Mouse (Mus musculus): ENCODE results near the gene Mfsd2a.
"Not testable (repeated sequence)": the region's sequence is repeated elsewhere in the genome, so short reads cannot be mapped to it uniquely, and the experiment has no call there.

Gene Mfsd2a

DNA sequence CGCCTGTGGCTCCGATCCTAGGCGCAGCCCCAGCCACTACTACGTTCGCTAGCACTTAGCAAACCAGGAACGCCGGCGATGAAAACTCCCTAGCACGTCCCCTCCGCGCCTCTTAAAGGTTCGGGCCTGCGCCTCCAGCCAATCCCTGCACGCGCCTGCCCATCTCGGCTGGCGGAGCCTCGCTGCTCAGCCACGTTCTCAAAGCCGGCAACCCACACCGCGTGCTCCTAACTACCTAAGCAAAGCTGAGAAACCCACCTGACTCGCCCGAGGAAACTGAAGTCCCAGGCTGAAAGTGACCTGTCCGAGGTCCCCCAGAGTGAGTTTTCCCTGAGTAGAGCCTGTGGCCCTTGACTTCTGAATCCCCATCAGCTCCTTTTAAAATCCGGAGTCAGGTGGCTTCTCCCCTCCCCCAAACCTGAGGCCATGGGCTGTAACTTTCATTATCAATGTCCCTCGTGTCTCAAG, at the start of gene Mfsd2a:
Mfsd2a (minus strand) TSS at position 89 of the 468 bp plus-strand sequence.
- no peak for DNase-seq

DNA sequence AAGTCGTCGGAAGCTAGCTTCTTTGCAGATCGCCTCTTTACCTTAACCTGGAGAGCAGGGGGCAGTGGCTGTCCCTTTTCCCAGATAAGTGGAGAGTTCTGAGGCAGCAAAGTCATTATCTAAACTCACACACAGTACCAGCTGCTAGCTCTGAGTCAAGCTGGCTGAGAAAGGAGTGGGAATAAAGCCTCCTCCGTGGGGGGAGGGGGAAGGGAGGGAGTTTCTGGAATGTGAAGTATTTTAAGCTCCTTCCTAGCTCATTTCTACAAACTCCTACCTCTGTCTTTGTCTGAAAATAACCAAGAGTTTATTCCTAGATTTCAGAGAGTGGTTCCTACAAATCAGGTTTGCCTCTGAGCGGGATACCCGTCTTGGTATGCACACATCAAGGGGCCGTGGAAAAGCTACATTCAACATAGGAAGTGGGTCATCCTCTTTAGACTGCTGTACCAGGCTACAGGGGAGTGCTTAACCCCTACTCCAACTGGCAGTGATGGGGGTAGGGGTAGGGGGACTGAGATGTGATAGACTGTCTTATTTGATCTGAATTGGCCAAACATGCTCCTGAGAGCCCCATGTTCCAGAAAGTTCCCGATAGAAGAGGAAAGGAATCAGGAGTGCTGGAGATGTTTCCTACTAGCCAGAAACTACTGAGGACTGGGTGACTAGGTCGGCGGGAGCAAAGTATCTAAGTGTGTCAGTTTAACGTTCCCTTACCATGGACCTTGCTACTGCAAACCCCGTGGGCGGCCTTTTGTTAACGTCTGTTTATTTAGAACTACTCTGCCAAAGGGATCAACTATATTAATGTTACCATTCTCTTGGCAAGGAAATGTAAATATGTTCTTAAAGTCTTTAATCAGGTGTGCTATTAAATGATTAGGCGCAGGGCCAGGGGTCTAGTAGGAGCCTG, 44.3 kb upstream of the Mfsd2a start:
- DNase-seq = no peak

DNA sequence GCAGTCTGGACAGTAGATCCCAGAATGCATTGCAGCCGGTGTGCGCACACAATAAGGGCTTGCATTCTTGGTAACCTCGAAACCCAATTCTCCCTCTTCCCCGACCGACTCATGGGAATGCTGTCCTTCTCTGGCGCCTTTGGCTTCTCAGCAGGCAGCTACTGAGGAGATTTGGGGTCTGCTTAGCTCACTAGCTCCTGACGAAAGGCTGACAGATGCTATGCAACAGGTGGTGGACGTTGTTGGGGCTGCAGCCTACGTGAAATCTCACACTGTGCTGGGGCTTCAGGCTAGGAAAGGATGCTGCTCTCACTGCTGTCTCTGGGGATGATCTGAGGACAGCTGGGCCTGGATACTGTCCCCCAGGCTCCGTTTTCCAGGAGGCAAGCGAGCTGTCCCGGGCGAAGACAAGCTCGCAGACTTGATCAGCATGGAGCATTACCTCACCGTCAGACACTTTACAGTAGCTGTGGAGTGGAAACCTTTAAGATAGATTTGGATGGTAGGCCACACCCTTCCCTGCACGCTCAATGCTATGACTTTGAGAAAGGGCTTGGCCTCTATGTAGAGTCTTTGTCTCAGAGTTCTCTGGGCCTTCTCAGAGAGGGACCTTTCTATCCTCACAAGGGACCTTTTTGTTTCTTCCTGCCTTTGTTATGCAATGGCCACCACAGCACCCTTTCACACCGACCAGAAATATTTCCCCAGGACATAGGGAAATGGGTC, 39.8 kb upstream of the Mfsd2a start:
- no peak for DNase-seq

DNA sequence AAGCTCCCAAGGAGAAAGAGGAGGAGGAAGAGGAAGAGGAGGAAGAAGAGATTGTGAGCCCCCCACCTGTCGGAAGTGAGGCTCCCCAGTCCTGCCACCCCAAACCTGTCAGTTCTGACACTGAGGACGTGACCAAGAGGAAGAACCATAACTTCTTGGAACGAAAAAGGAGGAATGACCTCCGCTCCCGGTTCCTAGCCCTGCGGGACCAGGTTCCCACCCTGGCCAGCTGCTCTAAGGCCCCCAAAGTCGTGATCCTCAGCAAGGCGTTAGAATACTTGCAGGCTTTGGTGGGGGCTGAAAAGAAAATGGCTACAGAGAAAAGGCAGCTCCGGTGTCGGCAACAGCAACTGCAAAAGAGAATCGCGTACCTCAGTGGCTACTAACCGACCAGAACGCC, 39.1 kb upstream of the Mfsd2a start:
- no peak for DNase-seq

DNA sequence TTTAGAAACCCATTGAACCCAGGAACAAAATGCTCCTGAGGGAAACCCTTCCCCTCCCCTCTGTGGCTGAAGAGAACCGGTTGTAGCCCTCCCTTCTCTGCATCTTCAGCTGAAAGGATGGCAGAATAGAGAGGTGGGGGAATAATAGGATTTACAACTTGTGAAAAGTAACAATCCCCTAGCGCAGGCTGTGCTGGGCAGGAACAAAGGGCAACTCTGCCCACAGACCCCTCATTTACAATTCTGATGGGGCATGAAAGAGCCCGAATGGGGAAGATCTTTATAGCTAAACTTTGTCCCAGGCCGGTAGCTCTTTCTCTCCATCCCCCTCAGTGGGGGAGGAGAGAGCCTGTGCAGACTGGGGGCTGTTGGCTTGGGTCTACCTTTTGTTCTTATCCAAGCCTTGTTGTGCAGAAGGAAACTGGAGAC, 38.3 kb upstream of the Mfsd2a start:
- DNase-seq = no peak

DNA sequence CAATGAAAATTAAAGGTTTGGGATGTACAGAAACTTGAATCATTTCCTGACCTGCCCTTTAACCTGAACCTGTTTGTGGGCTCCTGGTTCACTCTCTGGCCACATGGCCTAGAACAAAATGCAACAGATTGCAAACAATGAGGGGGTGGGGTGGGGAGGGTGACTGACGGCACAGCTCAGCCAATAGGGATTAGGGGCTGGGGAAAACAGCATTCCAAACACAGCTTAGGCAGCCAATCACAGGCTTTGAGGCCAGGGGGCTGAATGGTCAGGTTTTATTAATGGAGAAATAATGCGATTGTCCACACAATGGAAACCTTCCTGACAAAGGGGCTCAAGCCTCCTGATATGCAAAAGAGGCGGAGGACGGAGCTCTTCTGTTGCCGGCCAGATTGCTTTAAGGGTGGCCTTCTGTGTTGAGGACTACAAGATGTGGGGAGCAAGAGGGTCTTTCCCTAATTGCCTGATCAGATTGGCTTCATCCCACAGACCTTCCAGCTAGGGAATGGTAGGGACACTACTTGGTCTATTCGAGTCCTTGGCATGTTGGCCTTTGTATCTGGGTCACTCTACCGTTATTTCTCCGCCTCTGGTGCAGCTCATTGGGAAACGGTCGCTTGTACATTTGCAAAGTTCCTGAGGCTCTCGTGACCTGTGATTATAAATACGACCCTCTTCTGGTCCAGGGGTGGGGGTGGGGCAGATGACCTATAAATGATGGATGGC, 37.7 kb upstream of the Mfsd2a start:
- DNase-seq = no peak

DNA sequence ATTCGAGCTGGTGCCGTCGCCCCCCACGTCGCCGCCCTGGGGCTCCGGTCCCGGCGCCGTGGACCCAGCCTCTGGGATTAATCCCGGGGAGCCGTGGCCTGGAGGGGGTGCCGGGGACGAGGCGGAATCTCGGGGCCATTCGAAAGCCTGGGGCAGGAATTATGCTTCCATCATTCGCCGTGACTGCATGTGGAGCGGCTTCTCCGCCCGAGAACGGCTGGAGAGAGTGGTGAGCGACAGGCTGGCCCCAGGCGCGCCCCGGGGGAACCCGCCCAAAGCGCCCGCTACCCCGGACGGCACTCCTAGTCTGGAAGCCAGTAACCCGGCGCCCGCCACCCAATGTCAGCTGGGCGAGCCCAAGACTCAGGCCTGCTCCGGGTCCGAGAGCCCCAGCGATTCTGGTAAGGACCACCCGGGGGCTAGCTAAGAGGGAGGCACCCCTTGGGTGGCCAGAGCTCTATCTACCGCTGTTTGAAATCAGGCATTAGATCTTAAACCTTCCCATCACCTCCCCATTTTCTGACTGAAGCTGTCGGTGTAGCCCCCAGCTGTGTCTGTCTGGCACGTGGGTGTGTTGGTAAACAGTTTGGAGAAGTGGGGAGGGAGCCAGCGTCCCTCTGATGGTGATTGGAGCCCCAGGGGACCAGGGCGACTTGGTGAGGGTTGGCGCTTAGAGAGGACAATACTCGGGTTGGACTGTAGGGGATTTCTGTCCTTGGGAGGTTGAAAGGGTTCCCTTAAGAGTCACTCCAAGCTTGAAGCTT, 35.8 kb upstream of the Mfsd2a start:
- DNase-seq = no peak

DNA sequence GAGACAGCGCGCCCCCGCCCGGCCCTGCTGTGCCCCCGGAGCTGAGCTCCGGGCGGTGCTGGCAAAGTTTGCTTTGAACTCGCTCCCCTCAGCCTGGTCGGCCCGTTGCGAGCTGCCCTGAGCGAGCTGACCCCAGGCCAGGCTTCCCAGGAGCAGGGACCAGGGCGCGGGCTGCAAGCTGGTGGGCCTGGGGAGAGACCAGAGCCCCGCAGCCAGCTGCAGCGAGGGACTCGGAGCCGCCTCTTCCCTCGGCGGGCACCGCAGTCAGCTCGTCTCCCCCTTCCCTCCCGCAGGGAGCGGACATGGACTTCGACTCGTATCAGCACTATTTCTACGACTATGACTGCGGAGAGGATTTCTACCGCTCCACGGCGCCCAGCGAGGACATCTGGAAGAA, 35.2 kb upstream of the Mfsd2a start:
- DNase-seq = peak; percentile 50

DNA sequence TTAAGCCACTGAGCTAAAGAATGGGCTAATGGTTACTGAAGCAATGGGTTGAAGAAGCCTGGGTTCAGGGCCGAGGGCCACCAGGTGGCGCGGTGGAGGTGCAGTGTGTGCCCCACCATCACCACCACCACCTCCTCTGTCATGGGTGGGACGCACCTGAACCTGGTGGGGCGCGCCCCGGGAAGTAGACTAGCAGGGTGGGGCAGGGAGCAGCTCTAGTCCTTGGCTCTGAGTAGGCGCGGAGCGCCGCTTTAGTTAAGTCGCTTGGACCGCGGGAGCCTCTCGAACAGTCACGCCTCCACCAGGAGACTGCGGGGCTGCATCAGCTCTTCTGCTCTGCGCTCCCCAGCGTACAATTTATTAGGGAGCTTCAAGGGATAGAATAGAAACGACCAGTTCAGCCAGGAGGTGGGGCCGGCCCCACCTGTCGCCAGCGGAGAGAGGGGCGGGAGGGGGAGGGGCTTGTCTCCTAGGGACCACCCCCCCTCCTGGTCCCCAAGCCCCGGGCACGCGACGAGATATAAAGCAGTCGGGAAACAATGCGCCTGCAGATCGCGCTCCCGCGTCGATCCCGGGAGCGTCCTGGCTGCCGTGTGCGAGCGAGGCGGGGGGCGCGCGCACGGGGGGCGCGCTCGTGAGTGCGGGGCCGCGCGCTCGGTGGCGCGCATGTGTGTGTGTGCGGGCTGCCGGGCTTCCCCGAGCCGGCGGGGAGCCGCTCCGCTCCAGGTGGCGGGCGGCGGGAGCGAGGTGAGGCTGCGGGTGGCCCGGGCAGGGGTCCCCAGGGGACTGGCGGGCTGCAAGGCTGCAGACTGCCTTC, 34.6 kb upstream of the Mfsd2a start, which contains the start of gene Mycl:
Mycl (plus strand) TSS at position 249 of the 817 bp plus-strand sequence.
- DNase-seq = peak; percentile 80

DNA sequence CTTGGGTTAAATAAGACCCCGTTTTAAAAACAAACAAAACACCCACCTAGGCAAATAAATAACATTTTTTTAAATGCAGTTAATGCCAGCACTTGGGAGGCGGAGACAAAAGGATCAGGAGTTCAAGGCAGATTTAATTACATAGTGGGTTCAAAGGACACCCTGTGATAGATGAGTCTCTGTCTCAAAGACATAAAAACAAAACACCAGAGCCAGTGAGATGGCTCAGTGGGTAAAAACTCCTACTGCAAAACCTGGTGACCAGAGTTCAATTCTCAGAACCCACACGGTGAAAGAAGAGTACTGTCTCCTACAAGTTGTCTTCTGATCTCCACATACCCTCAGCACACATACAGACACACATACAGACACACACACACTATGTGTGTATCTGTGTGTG, 31.3 kb upstream of the Mfsd2a start:
- DNase-seq = no peak

DNA sequence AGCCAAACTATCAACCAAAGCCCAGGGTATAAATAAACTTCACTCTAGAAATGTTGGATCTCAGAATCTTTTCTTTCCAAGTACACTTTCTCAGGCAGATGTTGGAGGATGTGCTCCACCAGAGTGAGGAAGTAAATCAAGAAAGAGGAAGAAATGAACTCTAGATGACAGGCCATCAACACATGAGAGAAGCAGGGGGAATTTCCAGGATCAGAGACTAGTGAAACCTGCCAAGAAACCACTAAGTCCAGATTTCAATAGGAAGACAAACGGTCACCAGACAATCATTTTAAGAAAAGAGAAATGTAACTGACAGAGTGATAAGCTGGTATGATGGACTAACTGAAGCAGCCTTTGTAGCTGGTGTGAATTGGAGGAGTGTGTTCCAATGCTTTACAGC, 30.2 kb upstream of the Mfsd2a start:
- no peak for DNase-seq

DNA sequence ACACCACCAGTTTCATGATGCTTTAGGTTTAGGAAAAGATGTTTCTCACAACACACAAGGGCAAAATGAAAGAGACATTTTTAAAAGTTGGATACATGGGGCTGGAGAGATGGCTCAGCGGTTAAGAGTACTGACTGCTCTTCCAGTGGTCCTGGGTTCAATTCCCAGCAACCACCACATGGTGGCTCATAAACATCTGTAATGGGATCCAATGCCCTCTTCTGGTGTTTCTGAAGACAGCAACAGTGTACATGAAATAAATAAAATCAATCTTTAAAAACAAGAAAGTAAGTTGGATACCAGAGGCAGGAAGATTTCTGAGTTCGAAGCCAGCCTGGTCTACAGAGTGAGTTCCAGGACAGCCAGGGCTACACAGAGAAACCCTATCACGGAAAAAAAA, 27.0 kb upstream of the Mfsd2a start:
- DNase-seq = not testable (repeated sequence)

DNA sequence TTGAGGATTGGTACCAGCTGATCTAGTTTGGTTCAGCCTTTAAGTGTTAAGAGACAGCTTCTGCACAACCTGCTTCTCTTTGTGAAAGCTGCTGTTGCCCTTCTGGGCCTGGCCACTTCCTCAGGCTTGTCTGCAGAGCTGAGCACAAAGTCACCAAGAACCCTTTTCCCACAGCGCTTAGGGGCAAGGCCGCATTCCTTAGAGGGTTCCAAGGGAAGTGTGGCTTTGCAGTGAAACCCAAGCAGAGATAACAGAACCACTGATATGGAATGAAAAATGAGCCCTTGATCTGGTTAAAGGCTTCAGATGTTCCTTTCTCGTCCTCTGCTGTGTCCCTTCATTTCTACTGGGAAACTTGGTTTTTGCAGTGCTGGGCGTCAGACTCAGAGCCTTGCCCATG, 26.4 kb upstream of the Mfsd2a start:
- no peak for DNase-seq

DNA sequence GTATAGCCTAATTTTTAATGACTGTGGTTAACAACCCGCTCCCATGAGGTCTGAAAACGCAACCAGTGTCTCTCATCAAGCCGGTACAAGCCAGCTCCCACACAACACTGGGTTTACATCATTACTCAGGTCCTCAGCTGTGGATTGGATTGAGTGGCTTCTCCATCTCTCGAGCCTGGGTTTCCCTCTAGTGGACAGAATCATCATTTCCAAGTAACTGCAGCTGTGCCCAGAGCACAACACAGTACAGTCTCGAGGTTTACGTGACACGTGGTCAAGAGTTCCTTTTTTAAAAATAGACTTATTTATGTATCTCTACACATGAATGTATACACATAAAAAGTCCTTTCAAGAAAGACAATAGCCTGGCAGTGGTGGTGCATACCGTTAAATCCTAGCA, 24.1 kb upstream of the Mfsd2a start:
- no peak for DNase-seq

DNA sequence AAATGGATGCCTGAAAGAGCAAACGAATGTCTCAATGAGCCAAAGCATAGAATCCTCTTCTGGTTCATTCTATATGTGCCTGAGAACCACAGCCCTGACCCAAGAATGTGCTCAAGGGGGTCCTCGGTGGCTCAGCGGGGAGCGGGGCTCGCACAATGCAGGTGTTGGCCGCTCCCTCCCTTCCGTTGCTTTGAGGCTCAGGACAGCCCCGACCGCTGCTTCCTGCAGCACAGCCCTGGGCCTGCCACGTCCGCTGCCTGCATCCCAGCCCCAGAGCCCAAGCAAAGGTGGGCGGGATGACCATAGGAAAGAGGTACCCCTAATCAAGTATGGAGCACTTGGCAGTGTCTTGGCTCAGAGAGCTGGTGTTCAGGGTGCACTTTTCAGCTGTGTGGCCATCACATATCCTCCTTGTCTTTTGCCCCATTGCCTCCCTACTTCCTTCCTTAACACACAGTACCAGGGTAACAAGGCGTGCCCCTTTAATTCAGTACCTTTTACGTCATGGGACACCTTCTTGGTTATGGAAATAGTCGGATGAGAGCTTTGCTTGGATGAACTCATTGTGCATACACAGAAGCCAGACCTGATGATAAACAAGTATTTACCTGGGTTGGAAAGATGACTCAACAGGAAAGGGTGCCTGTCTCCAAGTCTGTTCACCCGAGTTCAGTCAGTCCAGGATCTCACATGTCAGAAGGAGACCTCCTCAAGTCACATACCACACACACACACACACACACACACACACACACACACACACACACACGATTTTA, 22.7 kb upstream of the Mfsd2a start:
- no peak for DNase-seq

DNA sequence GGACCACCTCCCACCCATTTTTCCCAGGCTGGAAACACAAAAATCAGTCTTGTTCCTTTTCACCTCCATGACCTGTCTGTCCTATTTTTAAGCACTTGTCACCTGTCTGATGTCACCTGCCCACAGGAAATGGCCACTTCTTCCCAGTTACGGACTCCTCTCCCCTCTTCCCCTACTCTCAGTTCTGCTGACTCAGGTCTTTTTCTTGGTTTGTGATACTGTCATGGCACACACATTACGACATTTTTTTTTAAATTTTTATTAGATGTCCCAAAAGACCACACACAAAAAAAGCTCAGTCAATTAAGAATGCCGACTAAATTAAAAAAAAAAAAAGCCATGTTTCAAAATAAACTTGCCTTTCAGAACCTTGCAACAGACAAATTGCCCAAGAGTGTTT, 21.5 kb upstream of the Mfsd2a start:
- no peak for DNase-seq

DNA sequence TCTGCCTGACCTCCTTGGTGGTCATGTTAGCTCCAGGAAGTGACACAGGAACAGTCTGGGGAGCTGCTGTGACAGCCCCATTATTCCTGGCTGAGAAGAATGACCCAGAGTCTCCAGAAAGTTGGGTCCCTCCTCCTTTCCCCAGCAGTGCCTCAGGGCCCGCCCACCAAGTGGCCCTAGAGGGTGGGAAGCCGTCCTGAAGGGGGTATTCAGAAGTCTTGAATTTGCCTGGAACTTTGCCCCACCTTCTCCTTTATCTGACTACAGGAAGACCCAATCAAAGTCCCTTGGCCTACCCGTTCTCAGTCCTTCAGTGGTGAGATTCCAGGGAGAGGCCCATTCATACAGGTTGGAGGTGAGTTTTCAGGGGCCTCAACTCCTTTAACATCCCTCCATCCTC, 20.9 kb upstream of the Mfsd2a start:
- no peak for DNase-seq

DNA sequence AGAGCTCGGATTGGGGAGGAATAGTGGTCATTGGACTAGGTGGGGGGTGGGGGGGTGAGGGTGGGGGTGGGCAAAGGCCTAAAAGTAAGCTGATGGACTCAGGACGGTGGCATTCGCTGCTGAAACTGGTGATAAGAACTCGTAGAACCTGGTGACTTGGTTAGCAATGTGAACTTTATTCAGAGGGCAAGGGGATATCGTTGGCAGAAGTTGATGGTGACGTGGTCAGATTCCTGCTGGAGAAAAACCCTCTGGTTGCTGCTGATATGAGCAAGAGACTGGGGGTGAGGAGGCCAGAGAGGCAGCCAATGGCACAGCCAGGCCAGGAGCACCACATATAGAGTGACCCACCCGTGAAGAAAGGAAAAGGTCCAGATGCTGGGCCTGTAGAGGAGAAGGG, 20.2 kb upstream of the Mfsd2a start:
- DNase-seq = no peak

DNA sequence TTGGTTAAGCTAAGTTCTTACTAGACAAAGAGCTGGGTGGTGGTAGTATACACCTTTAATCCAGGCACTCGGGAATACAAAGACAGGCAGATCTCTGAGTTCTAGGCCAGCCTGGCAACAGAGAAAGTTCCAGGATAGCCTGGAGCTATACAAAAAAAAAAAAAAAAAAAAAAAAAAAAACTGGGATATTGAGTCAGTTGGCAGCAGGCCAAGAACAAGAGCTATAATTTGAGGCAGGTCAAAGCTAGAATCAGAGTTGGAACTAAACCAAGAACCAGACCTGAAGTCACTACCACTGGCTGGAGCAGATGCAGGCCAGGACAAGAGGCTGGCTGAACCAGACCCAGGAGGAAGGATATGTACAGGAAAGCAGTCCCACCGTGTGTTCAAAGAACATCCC, 19.7 kb upstream of the Mfsd2a start:
- DNase-seq = no peak

DNA sequence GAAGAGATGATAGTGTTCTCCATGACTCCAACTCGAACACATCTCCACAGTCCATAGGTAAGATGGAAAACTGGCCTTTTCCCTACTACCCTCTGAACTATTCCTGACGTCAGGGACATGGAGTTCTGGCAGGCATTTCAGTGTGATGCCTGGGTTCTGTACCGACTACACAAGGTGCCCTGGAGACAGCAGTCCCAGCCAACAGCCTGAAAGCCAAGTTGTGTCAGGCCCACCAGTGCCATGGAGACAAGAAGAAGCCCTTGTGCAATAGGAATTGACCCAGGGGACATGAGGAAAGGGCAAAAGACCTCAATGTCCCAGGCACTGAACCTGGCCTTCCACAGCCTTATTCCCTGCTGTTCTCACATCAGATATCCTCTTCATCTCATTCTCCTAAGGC, 18.8 kb upstream of the Mfsd2a start:
- no peak for DNase-seq

DNA sequence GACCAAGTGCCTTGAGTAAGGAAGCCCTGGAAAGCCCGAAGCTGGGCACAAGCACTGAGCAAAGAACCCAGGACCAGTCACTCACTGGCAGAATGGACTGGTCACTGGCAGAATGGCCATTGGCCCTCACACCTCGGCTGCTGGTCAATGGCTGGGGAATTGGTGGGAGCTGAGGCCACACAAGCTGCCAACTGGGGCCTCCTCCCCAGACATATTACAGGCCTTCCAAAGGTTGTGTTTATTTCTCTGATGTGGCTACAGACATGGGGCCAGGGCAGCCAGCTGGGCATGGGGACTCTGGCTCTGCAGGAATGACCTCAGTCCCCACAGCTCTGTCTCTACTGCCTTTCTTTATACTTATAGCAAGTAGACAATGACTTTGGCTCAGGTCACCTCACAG, 17.9 kb upstream of the Mfsd2a start:
- no peak for DNase-seq

Data from cerebellum, adult 9-11 months (tissue).